Mouse (Mus musculus) midbrain, embryonic 11.5 days (tissue): ENCODE results near the gene Atl3. TPM values are rescaled to one million over a fixed set of nuclear protein-coding genes. Genes with fewer than 3 reads are reported as not detected.
A peak's percentile ranks its signal among the peaks of the same experiment; 100 is the strongest.

Experiments used
- ATAC-seq: fragments of 200-750 bp; cut with Nextera tagmentation; 2 replicates; pipeline ENCODE4 v1.8.0; 2017; ENCODE audit warnings: moderate TSS enrichment, moderate library complexity; ENCODE audit not compliant: low FRiP score
- DNase-seq: peaks from one replicate; pipeline ENCODE4 v3.0.0; 2015; ENCODE audit warnings: low spot score; ENCODE audit errors: missing footprints
- H3K27ac ChIP-seq: fragments of 300-500 bp; sonication (generic); 2 replicates; pipeline ENCODE4 v1.5.1; 2014; ENCODE audit warnings: low read depth, low read length
- H3K27me3 ChIP-seq: fragments of 300-500 bp; sonication (generic); 2 replicates; pipeline ENCODE4 v1.6.1; 2014; ENCODE audit warnings: mild to moderate bottlenecking, low read length, moderate library complexity, mixed read lengths; ENCODE audit not compliant: control insufficient read depth, insufficient read depth
- H3K36me3 ChIP-seq: fragments of 300-500 bp; sonication (generic); 2 replicates; pipeline ENCODE4 v1.6.1; 2014; ENCODE audit warnings: mild to moderate bottlenecking, low read length, moderate library complexity, mixed read lengths; ENCODE audit not compliant: control insufficient read depth, insufficient read depth
- H3K4me1 ChIP-seq: fragments of 300-500 bp; sonication (generic); 2 replicates; pipeline ENCODE4 v1.6.1; 2014; ENCODE audit warnings: low read length; ENCODE audit not compliant: control insufficient read depth, insufficient read depth
- H3K4me2 ChIP-seq: fragments of 300-500 bp; sonication (generic); 2 replicates; pipeline ENCODE4 v1.6.1; 2014; ENCODE audit warnings: mild to moderate bottlenecking, moderate library complexity
- H3K4me3 ChIP-seq: fragments of 300-500 bp; sonication (generic); 2 replicates; pipeline ENCODE4 v1.5.1; 2014; ENCODE audit warnings: low read depth, low read length
- H3K9ac ChIP-seq: fragments of 300-500 bp; sonication (generic); 2 replicates; pipeline ENCODE4 v1.6.1; 2014; ENCODE audit warnings: low read length
- H3K9me3 ChIP-seq: fragments of 300-500 bp; sonication (generic); 2 replicates; pipeline ENCODE4 v1.6.1; 2016; ENCODE audit warnings: low read length; ENCODE audit not compliant: control insufficient read depth
- WGBS: fragments of 180-500 bp; shearing (Covaris S2); extraction: QIAGEN DNeasy Blood & Tissue Kit; methylation state at CpG from one replicate; pipeline ENCODE4 v1.1.7; 2014; 5-methylcytosine and 5-hydroxymethylcytosine counted together
- polyA plus RNA-seq: library from polyadenylated mRNA; unstranded; fragments of >200 nt; fragmentation: Nextera tagmentation; extraction: Ambion mirVana; gene quantifications from 2 replicates; pipeline ENCODE4 v1.2.1, GENCODE M21; 2014

The Atl3 gene
- polyA plus RNA-seq, 1 experiment from 2014 or later = 8.5 TPM

- H3K36me3 ChIP-seq = peaks cover 9% of the 10 kb centered on the region
- no peaks in the 10 kb centered on the region for H3K9me3 ChIP-seq
- ATAC-seq (no peak), DNase-seq (no peak)
- H3K27ac ChIP-seq = no peak overlapping the region
- no peak overlapping the region for H3K4me3 ChIP-seq
- WGBS = 92% methylated on average over 3 of the region's 3 CpGs
- no peak overlapping the region for H3K4me2 ChIP-seq
- no peak overlapping the region for H3K9ac ChIP-seq
- H3K4me1 ChIP-seq = no peaks in the 10 kb centered on the region
- H3K27me3 ChIP-seq = no peaks in the 10 kb centered on the region
Observed at GRCm38 (mm10) chr19:7521619-7522018, 27.8 kb downstream of the Atl3 start.

- no peaks in the 10 kb centered on the region for H3K27me3 ChIP-seq
- 96% methylated on average over 2 of the region's 2 CpGs for WGBS
- H3K9me3 ChIP-seq = no peaks in the 10 kb centered on the region
- H3K36me3 ChIP-seq = peaks cover 9% of the 10 kb centered on the region
- no peak overlapping the region for H3K27ac ChIP-seq
- H3K4me2 ChIP-seq = no peak overlapping the region
- no peak for DNase-seq
- no peak overlapping the region for H3K9ac ChIP-seq
- H3K4me1 ChIP-seq = no peaks in the 10 kb centered on the region
- ATAC-seq = no peak
- no peak overlapping the region for H3K4me3 ChIP-seq
Observed at GRCm38 (mm10) chr19:7522856-7523255, 29.0 kb downstream of the Atl3 start.

GRCm38 (mm10) chr19:7523292-7523691, 29.5 kb downstream of the Atl3 start:
- ATAC-seq (no peak), DNase-seq (no peak)
- Histone ChIP-seq H3K27me3 (no peaks in the 10 kb centered on the region), H3K27ac (no peak overlapping the region), H3K4me1 (no peaks in the 10 kb centered on the region), H3K9me3 (no peaks in the 10 kb centered on the region), H3K9ac (no peak overlapping the region), H3K36me3 (peaks cover 9% of the 10 kb centered on the region), H3K4me2 (no peak overlapping the region), H3K4me3 (no peak overlapping the region)
- 96% methylated on average over 1 of the region's 1 CpGs for WGBS

GRCm38 (mm10) chr19:7523781-7524180, 29.9 kb downstream of the Atl3 start:
- H3K9me3 ChIP-seq = no peaks in the 10 kb centered on the region
- no peak overlapping the region for H3K4me2 ChIP-seq
- no peak overlapping the region for H3K4me3 ChIP-seq
- DNase-seq (no peak), ATAC-seq (no peak)
- H3K27ac ChIP-seq = no peak overlapping the region
- peaks cover 9% of the 10 kb centered on the region for H3K36me3 ChIP-seq
- H3K4me1 ChIP-seq = no peaks in the 10 kb centered on the region
- H3K27me3 ChIP-seq = no peaks in the 10 kb centered on the region
- H3K9ac ChIP-seq = no peak overlapping the region

GRCm38 (mm10) chr19:7524879-7525278, 31.0 kb downstream of the Atl3 start:
- WGBS = 86% methylated on average over 3 of the region's 3 CpGs
- peaks cover 9% of the 10 kb centered on the region for H3K36me3 ChIP-seq

GRCm38 (mm10) chr19:7528639-7529428, 35.0 kb downstream of the Atl3 start:
- Histone ChIP-seq H3K27ac (no peak overlapping the region), H3K4me2 (no peak overlapping the region), H3K4me1 (no peaks in the 10 kb centered on the region), H3K27me3 (no peaks in the 10 kb centered on the region), H3K36me3 (peaks cover 4% of the 10 kb centered on the region; the same call in 1 of the 2 replicates), H3K9me3 (no peaks in the 10 kb centered on the region), H3K4me3 (no peak overlapping the region), H3K9ac (no peak overlapping the region)
- DNase-seq (peak; percentile 88), ATAC-seq (peak; percentile 76)
- WGBS = 60% methylated on average over 7 of the region's 7 CpGs

More at GRCm38 (mm10) chr19:7524879-7525278, 31.0 kb downstream of the Atl3 start:
- H3K27me3 ChIP-seq = no peaks in the 10 kb centered on the region
- H3K27ac ChIP-seq = no peak overlapping the region
- no peaks in the 10 kb centered on the region for H3K9me3 ChIP-seq
- H3K4me2 ChIP-seq = no peak overlapping the region
- H3K9ac ChIP-seq = no peak overlapping the region
- H3K4me1 ChIP-seq = no peaks in the 10 kb centered on the region
- H3K4me3 ChIP-seq = no peak overlapping the region
- DNase-seq (no peak), ATAC-seq (no peak)

GRCm38 (mm10) chr19:7531906-7532305, 38.1 kb downstream of the Atl3 start:
- H3K4me3 ChIP-seq = no peak overlapping the region
- no peak overlapping the region for H3K9ac ChIP-seq
- H3K27me3 ChIP-seq = no peaks in the 10 kb centered on the region
- ATAC-seq (no peak), DNase-seq (no peak)
- H3K4me1 ChIP-seq = no peaks in the 10 kb centered on the region
- H3K27ac ChIP-seq = no peak overlapping the region
- H3K36me3 ChIP-seq = peaks cover 4% of the 10 kb centered on the region; the same call in 1 of the 2 replicates
- WGBS = 92% methylated on average over 5 of the region's 5 CpGs
- no peak overlapping the region for H3K4me2 ChIP-seq
- no peaks in the 10 kb centered on the region for H3K9me3 ChIP-seq

GRCm38 (mm10) chr19:7533891-7534290, 40.1 kb downstream of the Atl3 start:
- H3K9me3 ChIP-seq = no peaks in the 10 kb centered on the region
- WGBS = 89% methylated on average over 5 of the region's 5 CpGs
- H3K27me3 ChIP-seq = no peaks in the 10 kb centered on the region
- H3K27ac ChIP-seq = no peak overlapping the region
- H3K36me3 ChIP-seq = peaks cover 4% of the 10 kb centered on the region; the same call in 1 of the 2 replicates
- H3K4me2 ChIP-seq = no peak overlapping the region
- no peaks in the 10 kb centered on the region for H3K4me1 ChIP-seq
- H3K9ac ChIP-seq = no peak overlapping the region
- H3K4me3 ChIP-seq = no peak overlapping the region
- no peak for DNase-seq
- no peak for ATAC-seq

- no peaks in the 10 kb centered on the region for H3K9me3 ChIP-seq
- no peaks in the 10 kb centered on the region for H3K4me1 ChIP-seq
- H3K27ac ChIP-seq = no peak overlapping the region
- WGBS = 85% methylated on average over 3 of the region's 3 CpGs
- H3K9ac ChIP-seq = no peak overlapping the region
- no peaks in the 10 kb centered on the region for H3K27me3 ChIP-seq
- no peak for ATAC-seq
- peak; percentile 57 for DNase-seq
- H3K4me3 ChIP-seq = no peak overlapping the region
- no peaks in the 10 kb centered on the region for H3K36me3 ChIP-seq
- no peak overlapping the region for H3K4me2 ChIP-seq
Observed at GRCm38 (mm10) chr19:7548924-7549323, 55.1 kb downstream of the Atl3 start.
